Mouse (Mus musculus): ENCODE measurements at regions not wholly inside any gene's neighbourhood (a gene's known extent, or its start where the extent isn't known, plus 50 kb on each side); places are given as distances from the start of the nearest gene placed in this dataset.

DNA sequence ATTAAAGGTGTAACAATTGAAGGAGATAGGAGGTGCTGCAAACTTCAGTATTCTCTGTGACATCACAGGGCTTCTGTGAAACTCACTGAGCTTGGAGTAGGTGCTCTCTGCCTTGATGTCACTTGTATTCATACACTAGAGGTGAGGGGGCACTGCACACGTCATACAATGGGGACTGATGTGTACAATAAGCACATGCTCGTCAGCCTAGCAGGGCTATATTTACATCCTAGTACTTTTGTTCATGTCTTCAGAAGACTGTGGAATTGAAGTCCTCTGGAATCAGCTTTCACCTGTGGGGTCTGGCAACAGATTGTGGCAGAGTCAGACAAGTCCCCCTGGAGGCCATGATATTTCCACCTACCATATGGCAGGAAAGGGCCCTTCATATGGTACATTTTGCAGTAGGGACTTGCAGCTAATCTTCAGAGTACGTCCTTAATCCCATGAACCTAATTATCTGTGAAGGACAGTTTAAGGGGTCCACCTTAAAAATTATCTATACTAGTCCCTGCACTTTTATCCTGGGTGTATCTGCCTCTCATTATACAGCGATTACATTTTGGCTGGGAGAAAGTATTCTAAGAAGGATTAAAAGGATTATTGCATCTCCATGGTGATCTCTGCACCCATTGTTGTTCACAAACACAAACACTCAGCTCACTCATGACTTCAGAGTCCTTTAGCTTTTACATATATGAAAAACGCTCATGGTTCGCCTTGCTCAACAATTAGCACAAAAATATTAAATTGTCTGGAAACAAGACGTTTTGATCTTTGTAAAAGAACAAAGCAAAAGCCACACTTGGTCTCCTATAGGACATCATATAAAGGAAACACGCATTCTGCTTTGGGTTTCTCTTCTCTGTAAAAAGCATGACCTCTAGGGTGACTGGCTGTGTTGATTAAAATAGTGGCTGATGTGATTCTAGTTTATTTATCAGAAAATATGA, 324.1 kb upstream of the Itga1 start:
- no peak for DNase-seq

GRCm38 (mm10) chr13:115423761-115424160, 322.0 kb upstream of the Itga1 start:
- DNase-seq: no peak

GRCm38 (mm10) chr13:115421483-115421882, 319.7 kb upstream of the Itga1 start:
- no peak for DNase-seq

DNA sequence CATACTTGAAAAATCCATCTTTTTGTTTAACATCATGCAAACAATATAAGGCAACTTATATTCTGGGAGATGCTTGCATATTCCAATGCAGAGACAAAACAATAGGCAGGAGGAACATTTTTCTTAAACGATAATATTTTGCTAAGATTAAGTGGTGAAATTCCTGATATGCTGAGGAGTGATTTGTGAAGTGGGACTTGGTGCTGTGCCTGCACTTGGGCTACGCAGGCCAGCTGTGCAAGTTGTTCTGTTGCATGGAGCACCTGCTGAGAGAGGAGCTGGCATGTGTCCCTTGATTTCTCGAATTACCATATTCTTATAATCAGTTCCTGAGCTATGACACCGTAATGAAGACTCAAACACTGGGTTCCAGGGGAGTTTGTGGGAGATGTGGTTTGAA, 316.1 kb upstream of the Itga1 start:
- DNase-seq: no peak

DNA sequence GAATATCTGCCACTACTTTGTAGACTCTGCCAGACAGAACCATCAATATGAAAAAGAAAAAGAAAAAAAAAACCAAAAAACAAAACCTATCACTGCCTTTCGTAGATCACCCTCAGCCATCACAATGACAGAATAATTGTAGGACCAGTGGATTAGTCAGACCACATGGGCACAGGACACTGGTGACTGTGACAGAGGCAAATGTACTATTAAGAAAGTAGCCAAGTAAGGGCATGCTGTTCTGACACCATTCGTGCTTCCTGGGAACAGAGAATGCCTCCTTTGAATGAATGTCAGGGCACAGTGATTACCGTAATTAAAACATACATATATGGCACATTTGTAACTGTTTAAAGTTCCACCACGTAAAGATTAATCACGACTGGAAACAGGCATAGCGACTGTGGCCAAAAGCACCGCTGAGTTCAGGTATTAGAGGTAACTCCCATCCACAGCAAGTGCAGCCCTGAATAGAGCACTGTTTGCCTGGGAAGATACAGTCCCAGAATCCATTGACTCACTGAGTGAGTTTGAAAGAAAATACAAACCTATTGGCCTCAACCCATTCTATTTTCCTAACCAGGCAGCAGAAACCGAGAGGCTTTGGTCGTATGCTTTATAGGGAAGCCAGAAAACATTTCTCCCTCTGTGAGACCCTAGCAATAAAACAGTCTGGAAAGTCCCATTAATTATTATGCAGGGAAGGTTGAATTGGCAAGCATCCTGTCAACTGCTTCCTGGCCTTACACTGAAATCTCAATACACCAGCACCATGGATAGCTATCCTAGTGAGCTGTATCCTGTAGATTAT, 312.2 kb upstream of the Itga1 start:
- no peak for DNase-seq

- DNase-seq: no peak
Observed at GRCm38 (mm10) chr13:115405916-115406315, 304.2 kb upstream of the Itga1 start.

DNA sequence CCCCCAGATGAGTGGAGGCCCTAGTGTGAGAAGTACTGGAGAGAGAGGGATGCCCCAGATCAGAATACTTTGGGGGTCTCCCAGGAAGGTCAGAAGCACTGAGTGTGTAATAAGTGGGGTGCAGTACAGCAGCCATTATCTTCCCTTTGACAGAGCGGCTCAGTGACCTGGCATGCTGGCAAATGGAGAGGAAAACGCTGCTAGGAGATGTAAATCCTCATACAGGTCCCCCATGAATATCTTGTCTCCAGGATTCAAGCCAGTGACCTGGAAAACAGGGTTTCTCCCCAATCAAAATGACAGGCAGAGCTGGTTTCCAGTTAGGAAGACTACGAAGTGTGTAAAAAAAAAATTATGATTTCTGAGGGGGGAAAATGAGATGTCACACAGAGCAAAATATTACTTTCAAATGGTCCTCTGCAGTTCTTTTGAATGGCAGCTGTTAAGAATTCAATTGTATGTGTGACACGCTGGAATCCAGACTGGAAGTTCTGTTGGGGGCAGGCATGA, 299.0 kb upstream of the Itga1 start:
- DNase-seq: no peak

GRCm38 (mm10) chr13:115379682-115380081, 277.9 kb upstream of the Itga1 start:
- DNase-seq: no peak

DNA sequence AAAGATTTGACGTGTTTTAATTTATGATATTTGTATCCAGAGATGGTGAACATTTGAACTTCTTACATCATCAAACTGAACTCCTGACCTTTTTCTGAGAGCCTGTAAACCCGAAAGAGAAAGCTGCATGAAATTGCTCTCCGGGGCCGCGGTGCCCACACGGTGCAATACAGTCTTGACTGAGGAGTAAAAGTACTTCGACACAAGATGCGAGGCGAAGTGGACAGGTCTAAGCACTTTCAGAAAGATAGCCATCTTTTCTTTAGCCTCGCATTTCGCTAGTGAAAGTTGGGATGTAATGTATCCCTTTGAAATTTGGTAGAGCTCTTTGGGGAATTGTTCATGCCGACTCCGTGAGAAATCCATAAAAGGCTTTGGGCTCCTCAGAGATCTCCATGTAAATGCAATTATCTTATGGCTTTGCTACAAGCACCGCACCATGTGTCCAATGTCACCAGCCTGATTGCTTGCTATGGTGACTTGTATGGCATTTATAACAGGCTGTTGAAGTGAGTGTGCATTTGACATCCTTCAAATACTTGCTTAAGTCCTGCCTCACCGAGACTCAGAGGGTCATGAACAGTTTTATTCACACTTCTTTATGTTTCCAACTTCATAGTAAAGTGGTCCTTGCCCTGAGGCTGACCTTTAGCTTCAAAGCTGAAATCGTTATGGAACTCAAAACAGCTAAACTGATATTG, 274.6 kb upstream of the Itga1 start:
- DNase-seq: no peak

DNA sequence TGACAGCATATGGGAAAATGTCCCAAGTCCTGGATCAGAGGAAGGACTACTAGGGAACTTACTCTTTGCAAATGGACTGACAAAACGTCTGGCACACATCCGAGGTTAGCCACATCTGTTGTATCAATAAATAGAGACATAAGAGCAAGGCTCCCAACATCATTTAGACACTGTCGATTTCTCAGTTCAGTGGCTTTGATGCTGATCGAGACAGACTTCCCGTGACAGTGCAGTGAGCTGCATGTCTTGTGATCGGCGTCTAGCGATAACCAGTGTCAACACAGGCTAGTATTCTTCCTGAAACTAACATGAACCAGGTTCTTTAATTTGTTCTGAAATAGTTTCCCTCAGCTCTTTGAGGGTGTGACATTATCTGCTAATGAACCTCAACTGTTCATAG, 259.7 kb upstream of the Itga1 start:
- DNase-seq: no peak

GRCm38 (mm10) chr13:115347022-115347398, 245.2 kb upstream of the Itga1 start:
- no peak for DNase-seq

DNA sequence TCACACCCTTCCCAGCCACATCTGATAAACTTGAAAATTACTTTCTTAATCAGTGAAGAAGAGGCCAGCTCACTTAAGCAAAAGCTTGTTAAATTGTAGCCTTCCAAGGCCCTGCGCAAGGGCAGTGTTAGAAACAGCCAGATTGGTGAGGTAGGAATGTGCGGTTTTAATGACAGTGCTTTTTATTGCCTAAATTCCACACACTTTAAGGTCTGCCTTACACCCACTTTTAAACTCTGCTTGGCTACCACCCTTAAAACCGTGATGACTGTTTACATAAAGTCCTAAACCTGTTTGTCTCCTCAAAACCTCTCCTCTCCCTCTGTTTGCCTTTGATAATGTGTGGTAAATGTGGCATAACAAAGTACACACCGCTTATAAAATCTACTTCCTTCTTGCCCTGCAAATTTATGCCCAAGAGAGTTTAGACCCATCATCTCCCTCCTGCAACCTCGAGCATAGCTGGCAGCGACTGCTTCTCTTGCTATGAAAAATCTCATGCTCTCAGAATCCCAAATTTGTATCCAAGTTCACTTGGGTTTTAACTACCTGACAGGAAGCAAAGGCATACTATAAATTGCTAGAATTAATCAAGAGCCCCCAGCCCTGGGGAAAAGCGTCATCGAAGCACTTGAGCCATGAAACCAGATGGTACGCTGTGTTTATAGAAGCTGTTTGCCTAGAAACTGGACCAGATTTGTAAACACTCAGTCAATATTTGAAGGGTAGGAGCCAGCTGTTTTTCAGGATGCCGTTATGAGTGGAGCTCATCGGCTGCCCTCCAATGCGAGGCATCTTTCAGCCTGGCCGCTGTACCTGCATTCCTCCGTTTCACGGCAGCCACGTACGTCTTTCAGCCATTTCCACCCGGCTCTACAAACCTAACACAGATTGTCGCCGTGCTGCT, 244.6 kb upstream of the Itga1 start:
- no peak for DNase-seq

DNA sequence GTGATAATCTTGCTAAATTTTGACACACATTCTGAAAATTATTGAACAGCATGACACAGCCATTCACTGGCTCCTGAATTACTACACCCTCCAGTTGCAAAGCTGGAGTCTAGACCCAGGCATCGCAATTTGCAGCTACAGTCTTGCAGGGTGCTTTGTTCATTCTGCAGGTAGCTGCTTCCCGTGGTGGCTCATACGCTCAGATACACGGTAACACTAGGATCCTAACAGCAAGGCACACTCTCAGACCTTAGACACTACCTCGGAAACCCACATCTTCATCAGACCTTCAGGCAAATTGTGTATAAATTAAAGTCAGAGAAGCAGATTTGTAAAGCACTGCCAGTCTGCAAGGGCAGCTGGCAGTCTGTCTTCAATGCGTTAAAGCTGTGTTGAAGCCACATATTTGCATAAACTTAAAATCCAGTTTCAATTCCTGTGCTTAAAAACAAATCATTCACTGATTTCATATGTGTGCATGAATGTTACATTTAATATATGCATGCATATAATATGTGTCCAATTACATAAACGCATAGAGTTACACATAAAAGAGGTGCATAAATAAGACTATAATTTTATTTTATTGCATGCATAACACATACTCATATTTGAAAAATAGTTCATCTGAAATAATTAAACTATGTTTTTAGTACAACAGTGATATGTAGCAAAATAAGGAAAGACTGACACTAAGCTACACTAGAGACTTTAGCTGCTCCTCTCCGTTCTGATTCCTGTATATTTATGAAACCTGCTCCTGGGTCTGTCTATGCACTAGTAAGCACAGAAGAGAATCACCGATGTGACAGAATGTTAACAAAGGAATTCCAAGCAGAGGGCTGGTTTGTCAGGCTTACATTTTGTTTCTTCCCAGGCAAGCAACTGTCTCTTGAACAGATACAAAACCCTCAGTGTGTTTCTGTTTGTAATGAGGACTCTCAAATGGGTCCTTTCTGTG, 227.5 kb upstream of the Itga1 start:
- DNase-seq: no peak

- DNase-seq: no peak
Observed at GRCm38 (mm10) chr13:115326294-115326693, 224.5 kb upstream of the Itga1 start.

DNA sequence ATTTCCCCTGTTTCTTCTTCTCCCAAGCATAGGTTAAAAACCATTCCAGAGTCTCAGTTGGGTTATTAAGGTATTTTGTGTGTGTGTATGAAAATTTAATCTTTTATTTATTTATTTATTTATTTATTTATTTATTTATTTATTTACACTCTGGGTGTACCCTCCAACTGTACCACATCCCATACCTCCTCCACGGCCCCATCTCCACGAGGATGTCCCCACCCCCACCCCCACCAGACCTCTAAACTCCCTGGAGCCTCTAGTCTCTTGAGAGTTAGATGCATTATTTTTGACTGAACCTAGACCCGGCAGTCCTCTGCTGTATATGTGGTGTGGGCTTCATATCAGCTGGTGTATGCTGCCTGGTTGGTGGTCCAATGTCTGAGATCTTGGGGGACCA, 214.9 kb upstream of the Itga1 start:
- DNase-seq: no peak

DNA sequence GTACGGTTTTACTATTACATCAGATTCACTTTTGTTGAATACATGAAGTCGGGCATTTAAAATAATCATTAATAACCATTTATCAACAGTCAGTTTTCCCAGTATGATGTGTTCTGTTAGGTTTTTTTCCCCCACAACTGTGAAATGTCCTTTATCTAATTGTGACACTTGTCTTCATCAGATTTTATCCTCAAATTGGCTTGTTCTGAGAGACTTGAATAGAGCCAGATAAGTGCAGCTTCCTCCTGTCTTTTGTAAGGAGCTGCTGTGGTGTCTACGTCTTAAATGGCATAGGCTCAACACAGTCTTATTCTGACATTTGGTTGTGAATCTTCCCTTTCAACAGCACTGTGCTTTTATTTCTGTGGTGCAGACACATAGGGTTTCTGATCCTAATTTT, 206.8 kb upstream of the Itga1 start:
- DNase-seq: no peak

GRCm38 (mm10) chr13:115287371-115287770, 185.6 kb upstream of the Itga1 start:
- no peak for DNase-seq

DNA sequence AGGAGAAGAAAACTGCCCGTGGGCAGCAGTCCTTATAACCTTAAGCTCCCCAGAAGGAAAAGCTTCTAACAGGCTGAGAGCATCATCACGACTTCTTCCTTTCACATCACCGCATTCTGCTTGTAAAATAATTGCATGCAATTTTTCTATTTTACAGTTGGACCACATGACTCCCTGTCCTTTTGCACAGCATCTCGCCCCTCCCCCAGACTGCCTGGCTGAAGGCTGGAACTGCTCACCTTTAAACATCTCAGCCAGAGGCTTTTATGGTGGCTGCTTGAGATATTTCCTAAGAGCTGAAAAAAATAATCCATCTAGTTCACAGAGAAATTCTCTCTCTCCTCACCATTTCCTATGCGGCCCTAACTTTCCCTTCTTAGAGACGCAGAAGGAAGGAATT, 164.4 kb upstream of the Itga1 start:
- DNase-seq: no peak

GRCm38 (mm10) chr13:115257345-115257744, 155.6 kb upstream of the Itga1 start:
- no peak for DNase-seq

DNA sequence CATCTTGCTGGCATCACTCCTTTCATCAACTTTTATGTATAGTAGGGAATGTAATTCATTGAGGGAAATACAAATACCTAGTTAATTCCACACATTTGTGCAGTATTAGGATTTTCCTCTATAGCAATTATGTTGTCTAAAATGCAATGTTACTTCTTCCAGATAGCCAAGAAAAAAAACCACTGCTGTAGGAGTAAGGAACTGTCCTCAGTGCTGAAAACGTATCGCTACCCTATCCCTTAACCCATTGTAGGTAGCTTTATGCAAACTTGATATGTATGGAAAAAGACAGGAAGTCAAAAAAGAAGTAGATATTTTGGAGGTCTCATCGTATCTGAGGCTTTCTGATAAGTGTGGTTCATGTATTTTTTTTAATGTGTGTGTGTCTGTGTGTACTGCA, 150.8 kb upstream of the Itga1 start:
- DNase-seq: no peak
